Mouse (Mus musculus) embryonic fibroblast, embryonic 13.5 days (primary cell): ENCODE measurements at regions not wholly inside any gene's neighbourhood (a gene's known extent, or its start where the extent isn't known, plus 50 kb on each side); places are given as distances from the start of the nearest gene placed in this dataset.
A peak's percentile ranks its signal among the peaks of the same experiment; 100 is the strongest.

ENCODE experiments used
- H3K27ac ChIP-seq: 2 replicates; pipeline ENCODE4 v1.5.1; 2012; ENCODE audit warnings: low read length, control low read depth, inconsistent platforms; ENCODE audit not compliant: insufficient read depth
- H3K4me1 ChIP-seq: 2 replicates; pipeline ENCODE4 v1.6.1; 2011; ENCODE audit warnings: low read length; ENCODE audit not compliant: control insufficient read depth, insufficient read depth
- H3K4me3 ChIP-seq: 2 replicates; pipeline ENCODE4 v1.5.1; 2011; ENCODE audit warnings: mild to moderate bottlenecking, control low read depth, low read length; ENCODE audit not compliant: insufficient read depth
- CTCF ChIP-seq: IDR thresholded peaks from 2 replicates; pipeline ENCODE4 v1.5.1; 2011; ENCODE audit warnings: mild to moderate bottlenecking, control low read depth, low read length, moderate library complexity, borderline replicate concordance; ENCODE audit not compliant: insufficient read depth
- POLR2A ChIP-seq: IDR thresholded peaks from 2 replicates; pipeline ENCODE4 v1.6.1; 2011; ENCODE audit warnings: low read depth, mild to moderate bottlenecking, control low read depth, low read length, moderate library complexity

- Histone ChIP-seq H3K27ac (0 out of 2 replicates have a peak overlapping the region, but pooled peaks have one; percentile 0), H3K4me3 (no peak overlapping the region), H3K4me1 (peaks cover 3% of the 10 kb centered on the region)
- TF ChIP-seq POLR2A (no peak), CTCF (peak; percentile 8; the same call in 1 of the 2 replicates)
These were observed 281.2 kb upstream of the Klf3 start for GRCm38 (mm10) chr5:64521969-64522368.

- no peak for TF ChIP-seq CTCF
- Histone ChIP-seq H3K4me1 (no peaks in the 10 kb centered on the region; the same call in 1 of the 2 replicates), H3K27ac (no peak overlapping the region), H3K4me3 (no peak overlapping the region)
These were observed 276.7 kb upstream of the Klf3 start for GRCm38 (mm10) chr5:64526521-64526920.

GRCm38 (mm10) chr5:64527962-64528361, 275.2 kb upstream of the Klf3 start:
- H3K4me3 ChIP-seq, result no peak overlapping the region
- no peak for TF ChIP-seq CTCF
- TF ChIP-seq POLR2A, result no peak
- peaks cover 2% of the 10 kb centered on the region; the same call in 1 of the 2 replicates for H3K4me1 ChIP-seq
- peak overlapping the region; percentile 37; the same call in 1 of the 2 replicates for H3K27ac ChIP-seq

GRCm38 (mm10) chr5:64534371-64534770, 268.8 kb upstream of the Klf3 start:
- no peak overlapping the region for H3K4me3 ChIP-seq
- peaks cover 6% of the 10 kb centered on the region; the same call in 1 of the 2 replicates for H3K4me1 ChIP-seq
- H3K27ac ChIP-seq, result no peak overlapping the region
- no peak for TF ChIP-seq POLR2A
- TF ChIP-seq CTCF, result no peak

- Histone ChIP-seq H3K27ac (no peak overlapping the region), H3K4me1 (peaks cover 6% of the 10 kb centered on the region; the same call in 1 of the 2 replicates), H3K4me3 (no peak overlapping the region)
- TF ChIP-seq POLR2A (no peak), CTCF (no peak)
These were observed 268.2 kb upstream of the Klf3 start for GRCm38 (mm10) chr5:64534947-64535346.

- Histone ChIP-seq H3K27ac (no peak overlapping the region), H3K4me3 (no peak overlapping the region), H3K4me1 (peaks cover 6% of the 10 kb centered on the region; the same call in 1 of the 2 replicates)
- TF ChIP-seq POLR2A (no peak), CTCF (no peak)
These were observed 267.6 kb upstream of the Klf3 start for GRCm38 (mm10) chr5:64535546-64535945.

GRCm38 (mm10) chr5:64536393-64537112, 266.6 kb upstream of the Klf3 start:
- no peak overlapping the region for H3K4me3 ChIP-seq
- no peak for TF ChIP-seq CTCF
- no peak for TF ChIP-seq POLR2A
- H3K27ac ChIP-seq, result no peak overlapping the region
- H3K4me1 ChIP-seq, result peaks cover 6% of the 10 kb centered on the region; the same call in 1 of the 2 replicates

GRCm38 (mm10) chr5:64537113-64537780, 265.9 kb upstream of the Klf3 start:
- Histone ChIP-seq H3K4me1 (peaks cover 6% of the 10 kb centered on the region; the same call in 1 of the 2 replicates), H3K27ac (no peak overlapping the region), H3K4me3 (no peak overlapping the region)
- TF ChIP-seq POLR2A (no peak), CTCF (no peak)

- no peak for TF ChIP-seq CTCF
- no peak for TF ChIP-seq POLR2A
- Histone ChIP-seq H3K4me3 (no peak overlapping the region), H3K27ac (no peak overlapping the region), H3K4me1 (no peaks in the 10 kb centered on the region)
These were observed 261.4 kb upstream of the Klf3 start for GRCm38 (mm10) chr5:64541765-64542164.

GRCm38 (mm10) chr5:64555931-64556330, 247.3 kb upstream of the Klf3 start:
- Histone ChIP-seq H3K27ac (no peak overlapping the region), H3K4me3 (no peak overlapping the region), H3K4me1 (no peaks in the 10 kb centered on the region)
- no peak for TF ChIP-seq POLR2A
- no peak for TF ChIP-seq CTCF
